Mouse (Mus musculus): ENCODE results near the gene Acbd6.

Acbd6 gene

GRCm38 (mm10) chr1:155560021-155560420, 2.1 kb downstream of the Acbd6 start:
- no peak for DNase-seq (ENCODE audit: low read depth, low spot score)

DNA sequence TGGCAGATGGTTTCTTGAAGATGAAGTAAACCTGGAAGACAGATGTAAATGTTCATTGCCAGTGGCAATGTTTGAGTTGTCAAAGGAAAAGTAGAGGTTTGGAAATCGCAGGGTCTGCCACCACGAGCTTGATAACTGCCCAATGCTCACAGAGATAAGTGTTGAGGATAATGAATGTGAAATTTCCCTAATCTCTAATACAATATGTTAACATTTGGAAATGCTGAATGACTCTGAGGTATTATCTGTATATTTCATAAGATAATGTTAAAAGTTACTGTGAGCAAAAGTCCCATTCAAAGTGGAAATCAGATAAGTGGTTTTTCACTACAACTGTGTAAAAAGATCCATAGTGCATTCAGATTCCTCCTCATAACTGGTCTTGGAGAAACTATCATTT, 2.8 kb downstream of the Acbd6 start:
- DNase-seq (ENCODE audit: low read depth, low spot score), result no peak

GRCm38 (mm10) chr1:155562206-155562605, 4.3 kb downstream of the Acbd6 start:
- DNase-seq (ENCODE audit: low read depth, low spot score), result no peak

DNA sequence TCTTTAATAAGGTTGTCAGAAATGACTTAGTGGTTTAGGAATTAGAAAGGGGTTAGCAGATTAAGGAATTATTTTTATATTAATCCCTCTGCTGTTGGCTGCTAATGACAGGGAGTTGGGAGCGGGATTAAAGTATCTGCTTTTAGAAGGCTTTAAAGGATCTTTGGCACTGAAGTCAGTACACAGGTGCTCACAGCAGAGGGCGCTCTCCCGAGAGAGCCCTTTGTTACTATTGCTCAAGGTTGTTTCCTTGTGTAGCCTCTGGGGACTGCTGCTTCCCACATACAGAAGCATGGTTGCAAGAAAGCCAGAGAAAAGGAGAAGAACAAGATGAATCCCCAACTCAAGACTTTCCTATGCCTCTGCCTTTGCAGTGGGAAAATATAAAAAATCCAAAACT, 6.8 kb downstream of the Acbd6 start:
- DNase-seq (ENCODE audit: low read depth, low spot score), result no peak

DNA sequence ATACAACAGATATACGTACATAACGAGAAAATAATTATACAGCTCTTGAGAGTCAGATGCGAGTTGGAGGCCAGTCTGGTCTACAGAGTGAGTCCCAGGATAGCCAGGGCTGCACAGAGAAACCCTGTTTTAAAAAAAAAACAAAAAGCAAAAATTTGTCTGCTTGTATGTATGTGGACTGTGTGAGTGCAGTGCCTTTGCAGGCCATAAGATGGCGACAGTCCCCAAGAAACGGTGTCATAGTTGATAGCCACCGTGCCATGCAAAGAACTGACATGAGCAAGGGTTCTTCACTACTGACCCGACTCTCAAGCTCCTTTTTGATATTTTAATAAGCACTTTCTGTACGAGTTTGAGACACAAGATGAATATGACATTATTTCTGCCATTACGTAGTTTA, 10.2 kb downstream of the Acbd6 start:
- DNase-seq (ENCODE audit: low read depth, low spot score), result no peak

DNA sequence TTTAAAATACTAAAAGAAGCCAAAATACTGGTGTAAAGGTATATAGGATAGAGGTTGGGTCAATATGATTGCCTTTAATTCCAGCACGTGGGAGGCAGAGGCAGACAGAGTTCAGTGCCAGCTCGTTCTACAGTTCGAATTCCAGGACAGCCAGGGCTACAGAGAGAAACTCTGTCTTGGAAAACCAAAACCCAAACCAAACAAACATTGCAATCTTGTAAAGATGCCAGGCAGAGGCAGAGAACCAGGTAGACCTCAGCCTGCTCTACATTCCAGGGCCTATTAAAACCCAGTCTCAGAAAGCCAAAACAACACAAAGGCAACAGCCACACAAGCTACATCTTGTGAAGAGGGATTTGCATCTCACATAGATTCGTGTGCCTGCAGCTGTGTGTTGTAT, 11.4 kb downstream of the Acbd6 start:
- no peak for DNase-seq (ENCODE audit: low read depth, low spot score)

DNA sequence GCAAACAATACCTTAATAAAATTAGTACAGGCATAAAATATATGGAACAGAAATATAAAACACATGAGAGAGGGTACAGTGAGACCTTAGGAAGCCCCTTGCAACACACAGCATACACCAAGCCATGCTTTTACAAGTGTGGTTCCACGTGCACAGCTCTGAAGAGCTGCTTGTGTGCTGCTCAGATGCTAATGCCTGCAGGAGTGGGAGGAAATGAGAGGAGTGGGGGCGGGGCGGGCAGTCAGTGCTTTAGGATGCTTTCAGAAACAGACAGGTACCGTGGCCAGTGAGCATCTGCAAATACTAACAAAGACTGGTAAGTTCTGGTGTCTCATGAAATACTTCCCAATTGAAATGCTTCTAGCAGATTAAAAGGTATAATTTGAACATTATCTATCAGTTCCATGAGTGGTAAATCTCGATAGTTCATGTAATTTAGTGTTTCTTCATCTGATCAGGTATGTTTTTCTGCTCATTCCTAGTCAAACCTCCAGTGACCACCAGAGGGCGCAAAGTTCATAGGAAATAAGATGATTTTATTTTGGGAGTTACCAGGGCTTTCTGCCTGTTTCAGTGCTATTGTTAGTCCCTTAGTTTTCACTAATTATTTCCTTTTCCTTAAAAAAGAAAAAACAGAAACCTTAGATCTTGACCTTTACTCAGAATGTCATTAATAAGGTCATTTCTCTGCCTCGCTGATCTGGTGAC, 17.2 kb downstream of the Acbd6 start:
- peak; percentile 40 for DNase-seq (ENCODE audit: low read depth, low spot score)

DNA sequence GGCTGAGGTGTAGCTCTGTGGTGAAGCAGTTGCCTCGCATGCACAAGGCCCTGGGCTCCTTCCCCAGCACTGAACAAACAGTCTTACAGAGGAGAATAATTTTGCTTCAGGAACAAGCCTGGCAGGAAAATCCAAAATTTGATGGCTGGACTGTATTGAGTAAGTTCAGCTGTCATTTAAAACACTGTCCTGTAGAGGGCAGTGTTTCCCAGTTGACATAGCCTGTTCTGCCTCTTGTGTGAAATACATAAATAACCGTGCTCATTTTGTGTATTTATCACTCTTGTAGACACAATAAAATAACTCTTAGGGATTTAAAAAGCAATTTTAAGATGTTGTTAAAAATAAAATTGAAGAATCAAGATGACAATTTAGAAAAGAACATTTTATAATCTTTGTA, 18.5 kb downstream of the Acbd6 start:
- DNase-seq (ENCODE audit: low read depth, low spot score), result peak; percentile 46

GRCm38 (mm10) chr1:155577316-155577715, 19.4 kb downstream of the Acbd6 start:
- no peak for DNase-seq (ENCODE audit: low read depth, low spot score)

- DNase-seq (ENCODE audit: low read depth, low spot score), result no peak
Observed at GRCm38 (mm10) chr1:155587961-155588360, 30.0 kb downstream of the Acbd6 start.

DNA sequence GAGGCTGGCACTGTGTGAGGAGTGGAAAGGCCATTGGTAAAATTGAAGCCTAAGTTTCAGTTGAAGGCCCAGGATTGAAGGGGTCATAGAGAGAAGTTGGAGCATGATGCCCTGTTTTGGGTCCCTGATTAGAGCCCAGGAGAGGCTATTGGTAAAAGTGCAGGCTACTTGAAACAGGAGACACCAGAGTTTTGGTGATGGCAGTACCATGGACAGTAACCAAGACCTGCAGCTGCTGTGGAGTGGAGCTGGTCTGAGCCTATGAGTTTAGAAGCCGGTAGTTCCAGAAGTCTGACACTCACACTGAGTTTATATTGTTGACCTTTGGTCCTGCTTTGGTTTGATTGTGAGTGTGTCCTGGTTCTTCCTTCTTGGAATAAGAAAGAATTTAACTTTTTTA, 36.2 kb downstream of the Acbd6 start:
- DNase-seq (ENCODE audit: low read depth, low spot score), result no peak

- DNase-seq (ENCODE audit: low read depth, low spot score), result no peak
Observed at GRCm38 (mm10) chr1:155596576-155596975, 38.7 kb downstream of the Acbd6 start.

DNA sequence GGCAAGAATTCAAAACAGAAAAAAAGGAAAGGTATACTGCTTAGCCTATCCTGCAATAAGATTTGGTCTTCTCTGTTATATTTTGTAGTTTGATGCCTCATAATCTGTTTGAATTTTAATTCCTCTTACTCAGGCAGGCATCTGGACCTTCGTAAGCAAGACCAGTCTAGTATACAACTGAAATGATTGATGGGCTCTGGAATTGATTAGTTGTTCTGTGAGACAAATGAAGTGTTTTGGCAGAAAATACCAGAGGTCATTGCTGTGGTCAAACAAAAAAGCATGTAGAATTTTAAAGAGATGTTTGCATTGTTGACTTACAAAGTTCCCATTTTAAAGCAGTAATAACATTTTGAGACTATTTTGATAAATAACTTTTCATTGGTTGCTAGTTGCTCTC, 46.8 kb downstream of the Acbd6 start:
- no peak for DNase-seq (ENCODE audit: low read depth, low spot score)

DNA sequence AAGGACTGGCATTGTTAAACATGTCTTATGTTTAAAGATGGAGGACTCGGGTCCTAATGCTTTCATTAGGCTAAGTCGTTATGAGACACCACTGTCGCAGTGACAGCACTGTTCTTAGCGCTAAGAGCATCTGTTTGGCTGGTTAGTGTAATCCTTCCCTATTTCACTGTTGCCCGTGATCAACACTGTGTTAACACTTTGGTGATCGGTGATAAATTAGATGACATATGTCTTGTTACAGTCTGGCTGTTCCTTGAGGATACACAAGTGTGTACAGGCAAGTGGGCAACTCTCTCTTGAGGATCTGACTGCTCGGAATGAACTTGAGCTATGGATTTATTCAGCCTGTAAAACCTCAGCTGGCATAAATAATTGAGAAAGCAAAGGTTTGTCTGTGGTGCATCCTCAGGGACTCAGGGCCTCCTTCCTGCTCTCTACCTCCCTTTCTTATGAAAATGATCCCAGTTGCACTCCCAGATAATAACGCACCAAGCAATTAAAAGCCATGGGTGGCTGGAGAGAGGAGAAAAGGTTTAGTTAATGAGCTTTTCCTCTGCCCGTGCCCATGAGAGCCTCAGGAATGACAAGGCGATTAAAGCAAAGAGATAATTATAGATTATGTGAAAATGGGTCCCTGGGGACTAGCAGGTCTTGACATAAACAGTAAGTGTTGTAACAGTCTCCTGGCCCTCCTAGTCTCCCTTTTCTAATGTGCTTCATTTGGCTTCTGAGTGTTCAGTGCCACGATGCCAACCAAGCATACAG, 47.7 kb downstream of the Acbd6 start:
- no peak for DNase-seq (ENCODE audit: low read depth, low spot score)

DNA sequence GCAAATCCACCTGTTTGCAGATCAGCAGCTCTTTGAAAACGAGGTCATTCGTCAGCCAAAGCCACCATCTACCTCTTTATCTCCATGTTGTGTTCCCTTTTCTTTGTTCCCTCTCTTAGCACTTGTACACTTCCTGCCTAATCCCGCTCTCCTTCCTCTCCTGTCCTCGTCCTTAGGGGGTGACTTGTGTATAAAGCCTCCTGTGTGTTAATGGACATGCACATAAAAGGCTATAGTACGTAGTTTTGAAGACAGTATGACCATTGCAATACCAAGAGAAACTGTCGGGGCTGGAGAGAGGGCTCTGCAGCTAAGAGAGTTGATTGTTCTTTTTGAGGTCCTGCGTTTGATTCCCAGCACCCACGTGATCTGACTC, 48.2 kb downstream of the Acbd6 start:
- DNase-seq (ENCODE audit: low read depth, low spot score), result no peak

DNA sequence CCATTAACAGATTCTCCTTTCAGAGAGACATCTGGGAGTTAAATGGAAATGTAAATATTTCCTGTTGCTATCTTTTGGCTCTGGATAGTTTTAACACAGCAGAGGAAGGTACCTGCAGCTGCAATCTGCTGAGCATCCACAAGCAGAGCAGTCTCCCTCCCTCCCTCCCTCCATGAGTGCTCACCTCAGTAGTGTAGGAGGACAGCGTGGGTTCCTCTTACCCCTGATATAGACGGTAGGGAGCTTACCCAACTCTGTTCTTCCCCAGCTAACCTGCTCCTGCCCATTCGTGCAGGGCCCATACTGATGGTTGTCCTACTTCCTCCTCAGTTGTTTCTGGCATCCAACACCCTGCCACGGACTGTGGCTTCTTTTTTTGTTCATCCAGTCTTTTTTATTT, 50.6 kb downstream of the Acbd6 start:
- no peak for DNase-seq (ENCODE audit: low read depth, low spot score)

DNA sequence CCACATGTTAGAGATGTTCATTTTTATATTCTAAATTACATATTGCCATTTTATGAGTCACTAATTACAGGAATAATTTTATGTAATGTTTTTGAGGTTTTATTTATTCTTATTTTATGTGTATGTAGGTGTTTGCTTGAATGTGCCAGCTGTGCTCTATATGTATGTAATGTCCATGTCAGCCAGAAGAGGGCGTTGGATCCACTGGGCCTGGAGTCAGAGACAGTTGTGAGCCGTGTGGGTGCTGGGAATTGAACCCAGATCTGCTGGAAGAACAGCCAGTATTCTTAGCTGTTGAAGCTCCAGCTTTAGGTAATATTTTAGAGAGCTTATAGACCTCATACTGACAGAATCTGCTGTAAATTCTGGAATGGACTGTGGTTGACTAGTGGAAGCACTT, 56.5 kb downstream of the Acbd6 start:
- no peak for DNase-seq (ENCODE audit: low read depth, low spot score)

GRCm38 (mm10) chr1:155621075-155621474, 63.2 kb downstream of the Acbd6 start:
- no peak for DNase-seq (ENCODE audit: low read depth, low spot score)

- no peak for DNase-seq (ENCODE audit: low read depth, low spot score)
Observed at GRCm38 (mm10) chr1:155623192-155623591, 65.3 kb downstream of the Acbd6 start.

DNA sequence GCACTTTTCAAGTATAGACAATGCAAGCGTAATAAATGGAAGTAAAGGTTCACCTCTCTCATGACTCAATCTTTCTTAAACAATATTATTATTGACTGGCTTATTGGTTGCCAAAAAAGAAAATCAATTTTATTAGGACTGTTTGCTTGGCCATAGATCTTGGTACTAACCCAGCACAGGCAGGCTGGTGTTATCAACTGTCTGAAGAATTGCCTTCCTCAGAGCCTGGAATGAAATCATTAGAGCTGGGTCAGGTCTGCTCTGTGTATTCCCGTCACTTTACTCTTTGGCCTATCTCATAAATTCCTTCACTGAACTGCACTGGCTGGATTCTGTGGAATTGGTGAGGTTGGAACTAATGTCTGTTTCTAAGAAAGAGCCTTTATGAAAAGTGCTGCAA, 69.8 kb downstream of the Acbd6 start:
- no peak for DNase-seq (ENCODE audit: low read depth, low spot score)

DNA sequence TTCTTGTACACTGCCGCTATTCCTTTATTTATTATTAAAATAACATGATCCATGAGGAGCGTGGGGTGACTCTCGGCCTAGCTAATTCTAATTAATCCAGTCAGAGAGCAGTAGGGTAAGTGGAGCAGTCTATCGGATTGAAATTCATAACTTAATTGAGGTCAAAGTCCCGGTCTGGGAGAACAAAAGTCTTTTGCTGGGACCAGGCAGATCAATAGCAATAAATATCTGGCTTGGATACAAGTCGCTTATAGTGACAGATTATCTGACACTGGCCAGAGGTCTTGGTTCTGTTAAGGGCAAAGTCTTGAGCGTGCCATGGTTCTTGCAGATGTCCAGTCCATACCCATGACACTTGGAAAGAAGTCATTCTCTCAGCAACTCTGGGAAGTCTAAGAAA, 78.7 kb downstream of the Acbd6 start:
- DNase-seq (ENCODE audit: low read depth, low spot score), result no peak

GRCm38 (mm10) chr1:155645816-155646215, 87.9 kb downstream of the Acbd6 start:
- no peak for DNase-seq (ENCODE audit: low read depth, low spot score)
